Mouse (Mus musculus) ES-CJ7 (cell line): ENCODE results near the gene Gm29797.

Experiments
- DNase-seq: peaks from one replicate; pipeline ENCODE4 v3.0.0; 2011; ENCODE audit warnings: low read depth, low spot score

The Gm29797 gene

GRCm38 (mm10) chr2:181673501-181673900 lies 16.7 kb downstream of the Gm29797 start:
- DNase-seq: peak; percentile 28

DNA sequence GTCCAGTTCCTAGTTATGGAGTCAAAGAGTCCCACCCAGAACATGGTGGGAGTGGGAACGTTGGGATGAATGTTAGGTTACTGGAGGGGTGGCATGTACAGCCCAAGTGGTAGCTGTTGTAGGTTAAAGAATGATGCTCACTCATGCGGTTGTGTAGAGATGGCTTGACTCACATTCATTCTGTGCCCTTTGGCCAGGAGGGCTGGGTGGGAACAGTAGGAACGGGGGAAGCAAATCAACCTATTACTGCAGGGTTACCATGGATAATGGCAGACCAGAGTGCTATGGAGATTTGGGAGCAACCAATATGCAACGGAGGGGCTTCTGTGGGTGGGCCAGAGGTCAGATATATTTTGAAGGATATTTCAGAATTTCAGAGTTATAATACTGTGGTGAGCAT lies 18.1 kb downstream of the Gm29797 start:
- DNase-seq: no peak

- peak; percentile 27 for DNase-seq
These were observed 18.6 kb downstream of the Gm29797 start for GRCm38 (mm10) chr2:181675454-181675853.

DNA sequence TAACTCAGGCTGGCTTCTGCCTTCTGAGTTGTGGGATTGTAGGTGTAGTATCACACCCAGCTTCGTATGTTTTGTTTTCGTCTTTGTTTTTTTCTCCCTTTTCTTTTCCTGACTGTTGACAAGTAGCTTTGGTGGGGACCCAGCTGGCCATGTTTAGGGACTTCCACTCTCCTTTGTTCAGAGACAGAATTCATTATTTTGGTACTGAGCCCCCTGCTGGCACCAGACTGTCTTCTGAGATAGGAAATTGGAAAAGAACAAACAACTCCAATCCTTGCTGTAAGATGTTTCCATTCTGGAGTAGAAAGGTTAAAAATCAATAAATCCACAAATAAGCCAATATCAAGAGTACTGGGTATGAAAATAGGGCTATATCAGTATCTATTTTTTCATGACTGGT lies 19.6 kb downstream of the Gm29797 start:
- no peak for DNase-seq

DNA sequence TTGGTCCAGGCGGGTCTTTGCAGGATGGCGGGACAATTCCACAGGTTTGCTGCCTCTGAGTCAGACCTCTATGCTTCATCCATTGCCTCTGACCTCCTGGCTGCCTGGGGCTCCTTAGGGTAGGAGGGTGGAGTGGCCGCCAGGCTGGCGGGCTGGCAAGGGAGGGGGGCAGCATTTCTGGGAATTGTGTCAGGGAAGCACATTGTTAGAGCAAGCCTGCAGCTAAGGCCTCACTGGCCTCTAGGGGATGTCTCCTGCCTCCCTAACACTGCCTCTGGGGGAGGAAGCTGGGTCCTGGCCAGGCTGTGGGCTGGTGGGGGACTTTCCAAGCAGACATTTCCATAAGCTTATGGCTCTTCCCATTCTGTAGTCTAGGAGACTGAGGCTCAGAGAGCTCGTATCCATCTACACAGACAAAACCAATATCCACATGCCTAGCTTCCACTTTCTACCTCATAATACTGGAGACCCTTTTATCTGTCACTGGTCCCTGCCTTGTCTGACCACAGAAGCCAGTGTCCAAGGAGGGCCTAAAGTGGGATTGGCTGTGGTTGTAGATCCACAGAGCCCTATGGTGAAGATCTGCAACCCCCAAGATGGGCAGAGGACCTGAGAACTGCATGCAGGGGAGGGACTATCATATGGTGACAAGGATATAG lies 20.4 kb downstream of the Gm29797 start:
- no peak for DNase-seq

GRCm38 (mm10) chr2:181677755-181678098 lies 20.9 kb downstream of the Gm29797 start:
- no peak for DNase-seq

DNA sequence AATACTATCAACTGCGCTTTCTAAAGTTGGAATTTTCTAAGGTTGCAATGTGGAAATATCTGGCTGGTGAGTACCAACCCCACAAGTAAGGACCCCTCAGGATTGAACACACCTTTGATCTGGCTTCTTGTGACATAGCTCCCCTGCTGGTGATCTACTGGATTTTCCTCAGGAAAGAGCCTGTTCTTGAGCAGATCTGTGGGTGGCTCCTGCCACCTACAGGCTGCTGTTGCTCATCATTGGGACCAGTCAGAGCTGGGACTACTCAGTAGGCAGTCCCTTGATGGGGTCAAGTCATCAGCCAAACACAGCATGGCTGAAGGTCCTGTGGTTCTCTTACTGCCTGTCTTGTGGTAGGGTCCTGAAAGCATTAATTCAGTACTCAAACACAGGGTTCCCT lies 21.9 kb downstream of the Gm29797 start:
- peak; percentile 94 for DNase-seq

- DNase-seq: peak; percentile 73
These were observed 23.3 kb downstream of the Gm29797 start, which contains the start of gene Tcea2 for GRCm38 (mm10) chr2:181679951-181680715. Gene Tcea2 (plus strand): TSS chr2:181680310.

DNA sequence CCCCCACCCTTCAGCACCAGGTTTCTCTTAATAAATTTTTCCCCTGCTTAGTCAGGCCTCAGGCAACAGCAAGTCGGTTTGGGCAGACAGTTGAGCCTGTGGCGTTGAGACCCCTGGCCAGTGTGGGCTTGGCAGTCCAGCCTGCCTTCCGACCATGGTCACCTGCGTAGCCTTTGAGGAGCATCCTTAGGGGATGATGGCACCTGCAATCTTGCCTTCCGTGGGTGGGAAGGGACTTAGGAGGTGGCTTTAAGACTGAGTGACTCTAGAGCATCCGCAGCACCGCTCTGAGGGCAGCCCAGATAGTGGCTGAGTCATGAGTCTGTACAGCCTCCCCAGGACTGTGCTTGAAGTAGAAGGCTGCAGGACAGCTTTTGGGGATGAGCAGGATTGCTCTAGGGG lies 23.9 kb downstream of the Gm29797 start:
- peak; percentile 14 for DNase-seq

- DNase-seq: no peak
These were observed 25.1 kb downstream of the Gm29797 start for GRCm38 (mm10) chr2:181681978-181682377.

GRCm38 (mm10) chr2:181683381-181683780 lies 26.5 kb downstream of the Gm29797 start:
- no peak for DNase-seq

DNA sequence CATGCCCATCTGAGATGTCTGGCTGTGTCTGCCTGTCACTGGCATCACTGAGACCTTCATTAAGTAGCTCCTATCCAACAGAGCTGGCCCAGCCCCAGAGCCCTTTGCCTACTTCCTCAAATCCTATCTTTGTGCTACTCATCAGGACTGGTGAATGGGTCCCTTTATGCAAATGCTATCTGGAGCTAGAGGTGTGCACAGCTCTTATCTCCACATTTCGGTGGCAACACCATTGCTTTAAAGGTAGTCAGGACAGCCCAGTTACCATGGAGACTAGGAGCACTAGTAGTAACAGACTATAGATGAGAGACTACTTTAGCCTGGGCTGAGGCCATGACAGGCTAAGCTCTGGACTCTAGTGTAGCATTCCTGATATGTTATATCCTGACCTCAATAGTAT lies 27.9 kb downstream of the Gm29797 start:
- DNase-seq: no peak

- DNase-seq: no peak
These were observed 28.9 kb downstream of the Gm29797 start for GRCm38 (mm10) chr2:181685686-181686085.

DNA sequence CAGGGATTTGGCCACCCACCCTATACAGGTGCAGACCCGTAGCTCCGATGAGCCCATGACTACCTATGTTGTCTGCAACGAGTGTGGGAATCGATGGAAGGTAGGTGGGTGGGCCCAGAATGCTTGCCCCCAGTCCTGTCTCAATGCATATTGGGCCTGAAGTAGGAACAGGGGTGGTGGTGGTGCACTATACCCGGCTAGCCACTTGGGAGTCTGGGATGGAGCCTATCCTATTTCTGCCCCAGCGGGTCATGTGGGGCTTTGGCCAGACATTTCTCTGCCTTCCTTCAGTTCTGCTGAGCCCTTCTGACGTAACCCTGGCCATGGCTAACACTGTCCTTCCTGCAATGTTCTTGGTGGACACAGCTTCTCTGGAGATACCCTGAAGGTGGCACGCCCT lies 30.8 kb downstream of the Gm29797 start:
- no peak for DNase-seq

GRCm38 (mm10) chr2:181689466-181690160 lies 32.8 kb downstream of the Gm29797 start:
- DNase-seq: no peak

- no peak for DNase-seq
These were observed 34.2 kb downstream of the Gm29797 start for GRCm38 (mm10) chr2:181691083-181691482.

DNA sequence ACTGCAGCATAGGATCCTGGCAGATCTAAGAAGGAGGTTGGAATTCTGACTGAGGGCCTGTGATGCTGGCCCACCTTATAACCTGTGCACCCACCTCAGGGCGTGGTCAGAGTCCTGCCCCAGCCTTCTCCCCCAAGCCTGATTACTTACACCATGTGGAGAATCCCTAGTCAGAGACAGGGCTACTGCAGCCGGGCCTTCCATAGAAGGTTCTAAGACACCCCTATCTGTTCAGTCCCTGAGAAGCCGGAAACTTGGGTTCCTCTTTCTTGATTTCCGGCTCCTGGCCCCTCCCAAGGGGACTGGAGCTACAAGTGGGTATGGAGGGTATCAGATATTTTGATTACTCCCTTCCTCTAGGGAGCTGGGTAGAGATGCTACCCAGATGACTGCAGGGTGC lies 34.7 kb downstream of the Gm29797 start:
- DNase-seq: no peak

DNA sequence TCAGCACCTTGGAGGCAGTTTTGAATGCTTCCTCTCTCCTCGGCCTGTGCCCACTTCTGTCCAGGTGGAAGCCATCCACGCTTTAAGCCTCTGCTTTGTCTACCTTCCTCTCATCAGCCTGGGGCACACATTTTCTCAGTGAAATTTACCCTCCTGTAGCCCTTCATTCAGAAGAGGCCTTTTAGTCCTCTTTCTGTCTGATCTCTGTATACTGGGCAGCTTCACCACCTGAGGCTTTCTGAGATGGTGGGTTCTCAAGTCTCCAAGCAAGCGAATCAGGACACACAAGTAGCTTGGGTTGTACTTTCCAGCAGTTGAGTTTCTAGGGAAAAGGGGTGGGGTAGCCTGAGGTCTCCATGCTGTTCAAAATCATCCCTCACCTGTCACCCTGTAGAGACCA lies 35.5 kb downstream of the Gm29797 start:
- DNase-seq: no peak

GRCm38 (mm10) chr2:181693339-181694280 lies 36.8 kb downstream of the Gm29797 start, which contains the start of gene Rgs19:
Gene Rgs19 (minus strand): TSS chr2:181693977.
- peak; percentile 77 for DNase-seq

GRCm38 (mm10) chr2:181694581-181694980 lies 37.7 kb downstream of the Gm29797 start:
- no peak for DNase-seq

DNA sequence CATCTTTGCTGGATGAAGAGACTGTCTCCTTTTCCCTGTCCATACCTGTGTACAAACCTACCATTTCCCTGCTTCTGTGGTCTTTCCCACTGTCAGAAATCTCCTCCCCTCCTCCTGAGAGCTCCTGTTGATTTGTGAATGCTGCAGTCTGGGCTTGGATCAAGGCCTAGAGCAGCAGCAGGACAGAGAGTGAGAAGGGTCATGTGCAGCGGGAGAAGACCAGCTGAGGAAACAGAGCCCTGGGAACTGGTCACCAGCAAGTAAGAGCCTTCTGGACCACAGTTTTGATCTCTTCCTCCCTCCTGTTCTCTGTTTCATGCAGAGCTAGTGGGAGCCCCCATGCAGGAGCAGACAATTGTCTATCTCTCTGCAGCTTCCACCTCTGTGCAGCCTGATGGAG lies 38.9 kb downstream of the Gm29797 start:
- DNase-seq: no peak
